Mouse (Mus musculus): ENCODE measurements around the gene Srgap3. TPM values are rescaled to one million over a fixed set of nuclear protein-coding genes. Genes with fewer than 3 reads are reported as not detected.

The Srgap3 gene
- polyA plus RNA-seq, 1 experiment from 2014 or later = 37.2 TPM

DNA sequence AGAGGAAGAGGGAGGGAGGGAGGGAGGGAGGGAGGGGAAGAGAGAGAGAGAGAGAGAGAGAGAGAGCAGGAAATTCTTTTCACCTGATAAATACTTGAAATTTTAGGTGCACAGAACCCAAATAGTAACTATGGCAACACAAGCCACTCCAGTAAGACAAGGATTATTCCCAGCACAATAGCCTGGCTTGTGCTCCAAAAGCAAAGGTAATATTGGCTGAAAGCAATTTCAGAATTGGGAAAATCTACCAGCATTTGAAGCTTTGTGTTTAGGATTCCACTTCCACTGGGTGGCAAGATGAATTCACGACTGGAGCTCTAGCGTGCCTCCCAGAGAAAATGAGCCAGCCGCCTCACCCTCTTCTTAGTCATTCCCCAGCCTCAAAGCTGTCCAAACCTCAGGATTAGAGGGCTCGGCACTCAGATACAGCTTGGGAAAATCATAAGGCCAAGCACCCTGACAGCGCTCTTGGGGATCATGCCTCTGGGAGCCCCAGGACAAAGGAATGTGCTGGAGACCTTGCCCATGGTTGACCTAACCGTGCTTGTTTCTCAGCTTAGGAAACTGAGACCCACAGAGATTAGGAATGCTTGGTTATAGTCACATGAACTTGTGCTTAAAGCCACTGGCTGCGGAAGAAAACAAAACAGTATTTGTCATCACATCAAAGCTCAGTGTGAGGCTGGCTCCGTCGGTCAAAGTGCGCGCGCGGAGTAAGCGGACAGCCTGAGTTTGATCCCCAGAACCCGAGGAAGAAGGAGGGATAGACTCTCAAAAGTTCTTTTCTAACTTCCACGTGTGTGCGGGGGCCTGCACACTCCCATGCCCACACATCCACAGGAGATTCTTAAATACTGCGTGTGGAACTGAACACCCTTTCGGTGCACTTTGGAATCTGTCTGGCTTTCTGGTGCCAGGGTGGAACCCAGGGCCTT, 27.0 kb upstream of the Srgap3 start:
- Histone ChIP-seq H3K9ac (replicated peaks; ENCODE audit: low read depth, low read length) (no peak overlapping the region), H3K9me3 (ENCODE audit: control insufficient read depth, low read length) (no peaks in the 10 kb centered on the region), H3K27ac (ENCODE audit: low read length) (peak overlapping the region; percentile 79), H3K36me3 (ENCODE audit: control insufficient read depth, insufficient read depth) (no peaks in the 10 kb centered on the region), H3K4me2 (ENCODE audit: low read length) (peak overlapping the region; percentile 2; the same call in 1 of the 2 replicates), H3K4me1 (replicated peaks; ENCODE audit: control insufficient read depth, insufficient read depth, low read length) (peaks cover 54% of the 10 kb centered on the region), H3K27me3 (replicated peaks; ENCODE audit: control insufficient read depth, insufficient read depth, low read length) (no peaks in the 10 kb centered on the region), H3K4me3 (replicated peaks; ENCODE audit: low read length) (no peak overlapping the region)
- ATAC-seq = 0 out of 2 replicates have a peak, but pooled peaks have one; percentile 11
- 37% methylated on average over 19 of the region's 19 CpGs for WGBS

DNA sequence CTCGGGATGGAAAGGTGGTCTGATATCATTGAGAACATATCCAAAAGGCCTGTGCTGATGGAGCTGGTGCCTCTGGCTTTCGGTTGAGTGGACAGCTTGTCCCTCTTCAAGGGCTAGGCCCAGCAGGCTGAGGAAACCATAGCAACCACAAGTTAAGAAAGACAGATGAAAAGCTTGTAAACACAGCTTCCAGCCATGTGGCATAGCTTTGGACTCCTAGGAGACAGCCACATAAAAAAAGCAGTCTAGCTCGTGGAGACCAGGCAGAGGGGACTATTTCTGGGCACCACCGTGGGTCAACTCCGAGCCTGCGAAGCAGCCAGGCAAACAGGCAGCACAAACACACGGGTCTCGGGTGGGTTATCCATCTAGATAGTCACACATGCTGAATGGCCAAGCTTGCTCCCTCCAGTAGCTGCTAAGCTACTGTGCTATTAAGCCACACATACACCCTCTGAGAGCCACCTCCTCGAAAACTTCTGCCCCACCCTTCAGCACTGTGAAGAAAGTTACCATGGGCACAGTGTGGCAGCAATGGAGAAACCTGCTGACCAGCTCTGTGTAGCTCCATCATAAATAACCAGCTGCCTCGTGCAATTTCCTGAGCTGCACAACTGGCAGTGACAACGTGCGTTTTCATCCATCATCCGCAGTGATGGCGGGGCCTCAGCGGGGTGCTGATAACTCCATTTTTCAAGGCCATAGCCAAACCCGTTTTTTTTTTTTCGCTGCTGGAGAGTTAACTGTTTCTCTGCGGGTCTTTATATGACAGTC, 26.0 kb upstream of the Srgap3 start:
- no peaks in the 10 kb centered on the region for H3K36me3 ChIP-seq (ENCODE audit: control insufficient read depth, insufficient read depth)
- H3K27ac ChIP-seq (ENCODE audit: low read length) = peak overlapping the region; percentile 89
- H3K4me1 ChIP-seq (replicated peaks; ENCODE audit: control insufficient read depth, insufficient read depth, low read length) = peaks cover 54% of the 10 kb centered on the region
- peak overlapping the region; percentile 31 for H3K4me2 ChIP-seq (ENCODE audit: low read length)
- H3K9me3 ChIP-seq (ENCODE audit: control insufficient read depth, low read length) = no peaks in the 10 kb centered on the region
- peak; percentile 83 for ATAC-seq
- 5% methylated on average over 18 of the region's 18 CpGs for WGBS
- no peak overlapping the region for H3K4me3 ChIP-seq (replicated peaks; ENCODE audit: low read length)
- peak overlapping the region; percentile 19; the same call in 1 of the 2 replicates for H3K9ac ChIP-seq (replicated peaks; ENCODE audit: low read depth, low read length)
- no peaks in the 10 kb centered on the region for H3K27me3 ChIP-seq (replicated peaks; ENCODE audit: control insufficient read depth, insufficient read depth, low read length)

GRCm38 (mm10) chr6:112972127-112972526, 25.1 kb upstream of the Srgap3 start:
- H3K9ac ChIP-seq (replicated peaks; ENCODE audit: low read depth, low read length) = no peak overlapping the region
- H3K4me1 ChIP-seq (replicated peaks; ENCODE audit: control insufficient read depth, insufficient read depth, low read length) = peaks cover 53% of the 10 kb centered on the region
- 26% methylated on average over 10 of the region's 10 CpGs for WGBS
- H3K9me3 ChIP-seq (ENCODE audit: control insufficient read depth, low read length) = no peaks in the 10 kb centered on the region
- H3K27ac ChIP-seq (ENCODE audit: low read length) = peak overlapping the region; percentile 89
- ATAC-seq = no peak
- no peaks in the 10 kb centered on the region for H3K27me3 ChIP-seq (replicated peaks; ENCODE audit: control insufficient read depth, insufficient read depth, low read length)
- no peak overlapping the region for H3K4me3 ChIP-seq (replicated peaks; ENCODE audit: low read length)
- H3K4me2 ChIP-seq (ENCODE audit: low read length) = peak overlapping the region; percentile 5; the same call in 1 of the 2 replicates
- H3K36me3 ChIP-seq (ENCODE audit: control insufficient read depth, insufficient read depth) = no peaks in the 10 kb centered on the region

- no peak for ATAC-seq
- Histone ChIP-seq H3K9me3 (ENCODE audit: control insufficient read depth, low read length) (no peaks in the 10 kb centered on the region), H3K27ac (ENCODE audit: low read length) (peak overlapping the region; percentile 89), H3K36me3 (ENCODE audit: control insufficient read depth, insufficient read depth) (no peaks in the 10 kb centered on the region), H3K4me2 (ENCODE audit: low read length) (0 out of 2 replicates have a peak overlapping the region, but pooled peaks have one; percentile 5), H3K4me1 (replicated peaks; ENCODE audit: control insufficient read depth, insufficient read depth, low read length) (peaks cover 45% of the 10 kb centered on the region), H3K9ac (replicated peaks; ENCODE audit: low read depth, low read length) (no peak overlapping the region), H3K4me3 (replicated peaks; ENCODE audit: low read length) (no peak overlapping the region), H3K27me3 (replicated peaks; ENCODE audit: control insufficient read depth, insufficient read depth, low read length) (no peaks in the 10 kb centered on the region)
- 10% methylated on average over 6 of the region's 6 CpGs for WGBS
Observed at GRCm38 (mm10) chr6:112971116-112971768, 24.2 kb upstream of the Srgap3 start.

GRCm38 (mm10) chr6:112967359-112967758, 20.3 kb upstream of the Srgap3 start:
- peaks cover 16% of the 10 kb centered on the region for H3K4me1 ChIP-seq (replicated peaks; ENCODE audit: control insufficient read depth, insufficient read depth, low read length)
- H3K27ac ChIP-seq (ENCODE audit: low read length) = no peak overlapping the region
- no peak overlapping the region for H3K9ac ChIP-seq (replicated peaks; ENCODE audit: low read depth, low read length)
- no peak for ATAC-seq
- WGBS = 91% methylated on average over 6 of the region's 6 CpGs
- no peaks in the 10 kb centered on the region for H3K27me3 ChIP-seq (replicated peaks; ENCODE audit: control insufficient read depth, insufficient read depth, low read length)
- no peaks in the 10 kb centered on the region for H3K36me3 ChIP-seq (ENCODE audit: control insufficient read depth, insufficient read depth)
- H3K9me3 ChIP-seq (ENCODE audit: control insufficient read depth, low read length) = no peaks in the 10 kb centered on the region
- no peak overlapping the region for H3K4me2 ChIP-seq (ENCODE audit: low read length)
- no peak overlapping the region for H3K4me3 ChIP-seq (replicated peaks; ENCODE audit: low read length)

DNA sequence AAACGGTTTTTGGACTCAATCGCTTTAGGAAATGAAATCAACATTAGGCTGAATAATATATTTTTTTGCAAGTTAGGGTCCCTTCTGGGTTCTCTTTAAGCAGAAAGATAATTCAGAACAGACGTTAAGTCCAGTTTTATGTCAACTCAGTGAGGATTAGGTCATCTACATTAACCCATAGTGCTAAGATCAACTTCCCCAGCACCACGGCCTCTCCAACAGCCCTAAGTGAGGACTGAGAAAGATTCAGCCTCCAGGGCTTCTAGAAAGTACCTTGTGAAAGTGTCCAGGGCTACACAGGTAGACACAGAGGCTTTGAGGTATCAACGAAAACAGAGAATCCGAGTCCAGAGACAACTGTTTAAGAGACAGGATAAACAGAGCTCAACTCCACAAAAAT, 11.3 kb upstream of the Srgap3 start:
- Histone ChIP-seq H3K4me3 (replicated peaks; ENCODE audit: low read length) (no peak overlapping the region), H3K9me3 (ENCODE audit: control insufficient read depth, low read length) (peaks cover 4% of the 10 kb centered on the region; the same call in 1 of the 2 replicates), H3K36me3 (ENCODE audit: control insufficient read depth, insufficient read depth) (no peaks in the 10 kb centered on the region), H3K9ac (replicated peaks; ENCODE audit: low read depth, low read length) (no peak overlapping the region), H3K27ac (ENCODE audit: low read length) (no peak overlapping the region), H3K4me1 (replicated peaks; ENCODE audit: control insufficient read depth, insufficient read depth, low read length) (no peaks in the 10 kb centered on the region), H3K4me2 (ENCODE audit: low read length) (no peak overlapping the region), H3K27me3 (replicated peaks; ENCODE audit: control insufficient read depth, insufficient read depth, low read length) (no peaks in the 10 kb centered on the region)
- WGBS = 68% methylated on average over 6 of the region's 6 CpGs
- no peak for ATAC-seq

DNA sequence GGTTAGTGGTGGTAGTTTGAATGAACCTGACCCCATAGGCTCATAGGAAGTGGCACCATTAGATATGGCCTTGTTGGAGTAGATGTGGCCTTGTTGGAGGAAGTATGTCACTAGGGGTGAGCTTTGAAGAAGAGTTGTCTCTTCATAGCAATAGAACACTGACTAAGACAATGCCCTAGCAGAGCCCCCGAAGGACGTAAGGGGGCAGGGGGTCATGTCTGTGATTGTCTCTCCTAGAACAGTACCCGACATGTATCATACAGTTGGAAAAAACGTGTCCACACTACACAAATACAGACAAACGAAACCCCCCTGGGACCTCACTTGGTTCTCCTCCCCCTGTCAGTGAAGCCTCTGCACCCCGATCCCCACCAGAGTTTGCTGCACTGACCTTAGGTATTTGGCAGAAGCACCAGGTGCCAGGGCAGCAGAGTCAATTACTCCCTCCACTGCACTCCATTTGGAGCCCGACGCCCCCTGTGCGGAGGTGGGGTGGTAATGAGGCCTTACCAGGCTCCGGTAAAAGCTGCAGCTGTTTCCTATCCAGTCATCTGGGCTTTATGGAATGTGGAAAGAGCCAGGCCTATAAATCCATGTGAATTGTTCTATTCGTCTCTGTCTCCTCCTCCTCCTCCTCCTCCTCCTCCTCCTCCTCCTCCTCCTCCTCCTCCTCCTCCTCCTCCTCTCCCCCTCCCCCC, 10.7 kb upstream of the Srgap3 start:
- no peak overlapping the region for H3K4me3 ChIP-seq (replicated peaks; ENCODE audit: low read length)
- no peaks in the 10 kb centered on the region for H3K4me1 ChIP-seq (replicated peaks; ENCODE audit: control insufficient read depth, insufficient read depth, low read length)
- H3K4me2 ChIP-seq (ENCODE audit: low read length) = no peak overlapping the region
- peaks cover 4% of the 10 kb centered on the region; the same call in 1 of the 2 replicates for H3K9me3 ChIP-seq (ENCODE audit: control insufficient read depth, low read length)
- 50% methylated on average over 11 of the region's 11 CpGs for WGBS
- H3K36me3 ChIP-seq (ENCODE audit: control insufficient read depth, insufficient read depth) = no peaks in the 10 kb centered on the region
- H3K9ac ChIP-seq (replicated peaks; ENCODE audit: low read depth, low read length) = no peak overlapping the region
- no peak overlapping the region for H3K27ac ChIP-seq (ENCODE audit: low read length)
- no peak for ATAC-seq
- no peaks in the 10 kb centered on the region for H3K27me3 ChIP-seq (replicated peaks; ENCODE audit: control insufficient read depth, insufficient read depth, low read length)

- Histone ChIP-seq H3K4me1 (replicated peaks; ENCODE audit: control insufficient read depth, insufficient read depth, low read length) (no peaks in the 10 kb centered on the region), H3K27ac (ENCODE audit: low read length) (no peak overlapping the region), H3K4me3 (replicated peaks; ENCODE audit: low read length) (no peak overlapping the region), H3K36me3 (ENCODE audit: control insufficient read depth, insufficient read depth) (no peaks in the 10 kb centered on the region), H3K9me3 (ENCODE audit: control insufficient read depth, low read length) (no peaks in the 10 kb centered on the region), H3K27me3 (replicated peaks; ENCODE audit: control insufficient read depth, insufficient read depth, low read length) (no peaks in the 10 kb centered on the region), H3K9ac (replicated peaks; ENCODE audit: low read depth, low read length) (no peak overlapping the region), H3K4me2 (ENCODE audit: low read length) (no peak overlapping the region)
- no peak for ATAC-seq
- WGBS = 93% methylated on average over 2 of the region's 2 CpGs
Observed at GRCm38 (mm10) chr6:112955773-112956172, 8.7 kb upstream of the Srgap3 start.
